Mouse (Mus musculus): Measurements from ENCODE around the gene Tex36. TPM values are rescaled to one million over a fixed set of nuclear protein-coding genes. Genes with fewer than 3 reads are reported as not detected.

The Tex36 gene
- not detected in 2 replicates for total RNA-seq (2021)
- long read RNA-seq, experiment 1: 0 reads
- long read RNA-seq, experiment 2: 0 reads

DNA sequence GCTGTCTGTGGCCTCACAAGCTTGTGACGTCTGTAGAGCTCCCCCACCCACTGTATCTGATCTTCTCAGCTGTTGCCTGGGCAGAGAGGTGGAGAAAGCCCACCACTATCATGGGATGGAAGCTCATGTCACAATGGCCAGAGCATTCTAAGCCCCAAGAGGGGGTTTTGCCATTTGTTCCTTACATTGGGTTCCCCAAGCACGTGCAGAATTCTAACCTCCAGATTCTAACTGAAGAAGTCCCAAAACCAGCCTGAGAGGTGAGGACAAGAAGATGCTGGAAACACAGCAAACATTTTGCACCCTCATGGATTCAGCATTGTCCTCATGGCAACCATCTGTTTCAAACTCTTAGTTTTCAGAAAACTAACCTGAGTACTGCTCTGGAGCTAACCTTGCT, at the start of gene Tex36:
TSS of gene Tex36 (minus strand) at position 101 of the 400 bp plus-strand sequence.
- no peak for DNase-seq

GRCm38 (mm10) chr7:133645716-133646115, 43.8 kb upstream of the Tex36 start:
- no peak for DNase-seq

DNA sequence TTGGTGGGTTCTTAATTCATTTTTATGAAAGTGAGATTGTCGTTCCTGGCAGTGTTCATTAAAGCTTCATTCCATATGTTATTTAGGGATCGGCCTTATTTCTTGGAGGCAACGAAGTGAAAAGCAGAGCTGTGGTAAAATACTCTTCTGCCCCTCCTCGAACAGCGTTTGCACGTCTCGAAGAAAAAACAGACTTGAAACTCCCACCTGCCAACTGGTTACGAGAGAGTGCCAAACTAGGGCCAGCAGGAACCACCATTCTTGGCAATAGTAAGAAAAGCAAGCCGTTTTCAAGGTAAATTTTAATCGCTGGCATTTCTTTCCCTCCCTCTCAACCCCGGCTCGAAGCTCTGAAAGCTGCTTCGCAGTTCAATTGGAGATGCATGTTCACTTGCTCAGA, 36.9 kb upstream of the Tex36 start:
- DNase-seq: no peak

- peak; percentile 33 for DNase-seq
These were observed 36.3 kb upstream of the Tex36 start for GRCm38 (mm10) chr7:133638306-133638705.

GRCm38 (mm10) chr7:133637361-133638305, 35.7 kb upstream of the Tex36 start, which contains the start of gene Edrf1:
Edrf1 (plus strand) TSS chr7:133637543.
- DNase-seq: peak; percentile 99

DNA sequence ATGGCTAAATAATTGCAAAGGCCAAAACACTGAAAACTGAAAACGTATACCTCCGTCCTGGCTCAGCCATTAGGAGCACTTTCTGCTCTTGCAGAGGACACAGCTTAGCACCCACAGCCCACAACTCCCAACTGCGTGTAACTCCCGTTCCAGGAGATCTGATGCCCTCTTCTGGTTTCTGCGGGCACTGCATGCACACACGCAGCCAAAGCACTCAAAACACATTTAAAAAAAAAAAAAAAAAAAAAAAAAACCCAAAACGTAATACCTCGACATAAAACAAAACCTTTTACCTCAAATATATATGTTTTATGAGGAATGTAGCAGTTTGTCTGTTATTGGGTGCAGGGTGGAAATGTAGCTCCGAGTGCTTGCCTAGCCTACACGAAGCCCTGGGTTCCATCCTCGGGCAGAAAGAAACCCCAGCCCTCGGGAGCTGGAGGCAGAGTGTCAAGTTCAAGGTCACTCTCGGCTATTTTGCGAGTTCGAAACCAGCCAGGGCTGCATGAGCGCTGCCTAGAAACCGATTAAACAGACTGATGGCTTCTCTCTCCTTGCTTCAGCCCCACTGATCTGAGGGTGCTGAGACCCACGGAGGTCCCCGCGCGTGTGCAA, 34.9 kb upstream of the Tex36 start:
- peak; percentile 92 for DNase-seq

DNA sequence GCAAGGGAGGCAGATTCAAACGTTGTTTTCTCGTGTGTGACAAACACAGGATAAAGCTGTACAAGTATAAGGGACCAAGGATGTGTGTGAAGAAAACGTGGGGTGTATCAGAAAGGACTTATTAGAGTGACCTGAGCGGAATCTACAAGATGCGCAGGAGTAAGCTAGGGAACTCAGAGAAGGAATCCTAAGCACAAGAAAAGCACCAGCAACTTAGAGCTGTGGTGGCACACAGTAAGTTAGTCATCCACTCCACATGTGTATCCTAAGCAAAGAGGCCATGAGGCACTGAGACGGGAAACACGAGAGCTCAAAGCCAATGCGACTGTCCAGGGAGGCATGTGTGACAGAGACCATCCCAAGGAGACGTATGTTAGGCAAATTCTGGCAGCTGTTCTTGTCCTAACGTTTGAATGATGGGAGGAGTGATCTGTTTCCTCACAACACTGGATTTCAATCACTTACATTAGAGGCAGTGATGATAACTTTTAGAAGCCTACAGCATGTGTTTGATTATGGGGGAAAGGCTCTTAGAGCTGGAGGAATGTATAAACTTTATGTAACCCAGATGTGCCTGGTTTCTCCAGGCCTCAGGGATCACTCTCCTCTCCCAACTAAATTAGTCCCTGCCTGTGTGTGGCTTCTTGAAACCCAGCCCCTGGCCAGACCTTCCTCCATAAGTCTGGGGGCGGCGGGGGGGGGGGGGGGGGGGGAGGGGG, 33.1 kb upstream of the Tex36 start:
- DNase-seq: no peak

- peak; percentile 70 for DNase-seq
These were observed 30.5 kb upstream of the Tex36 start for GRCm38 (mm10) chr7:133632476-133632875.

DNA sequence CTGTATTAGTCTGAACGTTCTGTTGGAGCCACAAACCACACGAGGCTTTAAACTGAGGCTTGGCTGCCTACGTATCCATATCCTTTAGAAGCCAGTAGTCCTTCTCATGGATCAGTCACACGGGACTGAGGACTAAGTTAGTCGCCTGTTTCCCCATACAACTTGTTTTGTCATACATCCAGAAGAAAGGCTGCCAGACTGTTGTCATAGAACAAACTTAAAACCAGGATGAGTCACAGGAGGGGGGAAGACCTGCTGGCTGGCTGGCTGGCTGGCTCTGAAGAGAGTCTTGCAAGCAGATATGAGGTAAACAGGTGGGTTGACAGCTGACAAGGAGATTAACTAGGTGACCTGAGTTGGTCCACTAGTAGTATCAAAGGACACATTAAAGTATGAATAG, 28.9 kb upstream of the Tex36 start:
- peak; percentile 42 for DNase-seq

DNA sequence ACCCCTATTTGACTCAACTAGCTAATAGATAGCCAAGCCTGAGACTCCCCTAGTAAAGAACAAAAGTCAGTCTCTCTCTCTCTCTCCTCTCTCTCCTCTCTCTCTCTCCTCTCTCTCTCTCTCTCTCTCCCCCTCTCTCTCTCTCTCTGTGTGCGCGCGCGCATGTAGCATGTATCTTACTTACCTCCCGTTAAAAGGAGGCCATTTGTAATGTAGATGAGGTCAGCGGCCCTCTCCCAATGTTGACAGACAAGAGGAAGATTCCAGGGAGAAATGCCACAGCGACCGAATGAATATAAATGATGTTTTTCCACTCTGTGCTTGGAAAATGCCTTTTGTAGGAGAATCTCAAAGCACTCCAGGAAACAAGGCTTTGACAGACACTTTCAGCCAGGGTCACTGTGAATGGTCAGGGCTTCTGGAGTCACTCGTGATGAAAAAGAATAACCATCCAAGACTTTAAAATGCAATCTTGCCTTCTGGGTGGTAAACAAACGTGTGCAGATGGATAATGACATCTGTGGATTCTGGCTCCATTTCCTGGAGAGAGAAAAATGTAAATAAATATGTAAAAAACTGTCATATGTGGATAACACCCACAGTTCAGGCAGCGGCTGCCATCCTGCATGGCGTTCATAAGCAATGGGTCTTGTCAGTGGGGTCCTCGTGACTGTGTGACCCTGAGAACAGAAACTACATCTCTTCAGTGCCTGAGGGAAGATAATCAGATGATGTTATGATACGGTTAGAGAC, 25.4 kb upstream of the Tex36 start:
- no peak for DNase-seq

DNA sequence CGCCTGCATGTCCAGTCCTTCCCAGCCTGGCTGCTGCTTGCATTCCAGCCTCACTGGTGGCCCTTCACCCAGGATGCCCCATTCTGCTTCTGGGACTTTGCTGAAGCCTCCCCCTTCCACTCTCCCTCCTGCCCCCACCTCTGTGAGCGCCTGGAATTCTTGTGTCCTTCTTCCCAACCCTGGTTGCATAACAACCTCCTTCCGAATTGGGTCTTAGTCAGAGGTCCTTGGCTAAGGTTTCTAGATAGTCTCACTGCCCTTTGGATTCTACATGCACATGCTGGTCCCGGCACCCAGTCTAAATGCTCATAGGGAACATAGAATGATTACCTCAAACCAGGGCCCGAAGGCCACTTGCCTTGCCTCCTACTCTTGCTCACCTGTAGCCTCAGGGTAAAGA, 21.3 kb upstream of the Tex36 start:
- DNase-seq: peak; percentile 52

GRCm38 (mm10) chr7:133620721-133621120, 18.8 kb upstream of the Tex36 start:
- DNase-seq: peak; percentile 47

DNA sequence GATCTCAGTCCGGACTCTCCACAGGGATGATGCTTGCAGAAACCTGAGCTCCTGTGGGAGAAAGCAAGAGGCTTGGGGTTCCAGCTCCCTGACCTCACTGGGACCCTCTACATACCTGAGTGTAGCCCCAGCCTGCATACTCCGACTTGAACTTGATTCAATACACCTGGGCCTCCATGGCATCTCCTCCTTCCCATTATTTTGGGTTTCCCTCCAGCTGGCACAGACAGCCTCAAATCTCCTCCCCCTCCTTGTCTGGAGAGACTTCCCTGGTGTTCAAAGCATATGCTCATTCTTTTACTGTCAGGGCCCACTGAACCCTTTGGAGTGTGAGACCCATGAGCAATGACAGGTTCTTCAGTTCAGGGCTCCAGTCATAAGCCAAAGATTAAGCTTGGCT, 11.0 kb upstream of the Tex36 start:
- no peak for DNase-seq

- DNase-seq: no peak
These were observed 7.6 kb upstream of the Tex36 start for GRCm38 (mm10) chr7:133609585-133609984.

DNA sequence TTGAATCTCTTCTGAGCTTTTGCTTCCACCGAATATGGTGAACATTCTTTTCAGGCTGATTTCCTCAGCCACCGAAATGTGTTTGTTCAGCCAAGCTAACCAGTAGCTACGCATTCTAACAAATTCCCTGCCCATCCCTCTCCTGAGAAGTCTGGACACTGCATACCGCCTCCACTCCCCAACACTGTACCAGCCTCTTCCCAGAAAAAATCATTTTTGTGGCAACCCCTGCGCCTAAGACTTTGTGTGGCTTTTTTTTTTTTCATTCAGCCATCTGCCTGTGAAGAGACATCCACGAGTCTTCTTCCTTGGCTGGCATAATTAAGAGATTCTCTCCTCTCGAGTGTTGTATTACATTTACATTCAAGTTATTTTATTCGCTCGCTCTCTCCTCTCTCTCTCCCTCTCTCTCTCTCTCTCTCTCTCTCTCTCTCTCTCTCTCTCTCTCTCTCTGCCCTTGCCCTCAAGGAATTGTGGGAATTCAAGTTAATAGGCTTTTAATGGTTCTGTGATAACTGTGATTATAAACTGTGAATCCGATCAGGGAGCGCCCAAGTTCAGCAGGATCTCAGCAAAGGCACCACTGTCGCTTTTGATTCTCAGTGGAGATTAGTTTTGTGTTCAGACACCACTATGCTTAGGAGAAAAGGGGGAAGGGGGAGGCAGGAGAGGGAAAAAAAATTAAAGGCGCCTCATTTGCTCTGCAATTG, 6.8 kb upstream of the Tex36 start:
- no peak for DNase-seq

GRCm38 (mm10) chr7:133607883-133608575, 6.1 kb upstream of the Tex36 start:
- no peak for DNase-seq

DNA sequence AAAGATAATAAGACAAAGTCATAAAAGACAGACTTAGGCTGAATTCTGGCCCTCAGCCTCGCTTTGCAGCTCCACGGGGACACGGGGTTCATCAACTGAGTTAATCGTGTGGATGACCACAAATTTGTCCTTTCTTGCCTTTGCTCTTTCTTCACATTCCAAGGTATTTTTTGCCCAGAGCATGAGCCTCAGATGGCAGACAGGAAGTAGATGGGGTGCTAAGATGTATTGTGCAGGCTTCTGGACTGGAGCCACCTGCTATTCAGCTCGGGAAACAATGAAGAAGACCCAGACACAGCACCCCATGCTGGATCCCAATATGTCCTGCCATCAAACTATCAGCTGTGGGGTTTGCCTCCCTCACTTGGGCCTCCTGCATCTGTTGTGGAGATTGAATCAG, 5.4 kb upstream of the Tex36 start:
- no peak for DNase-seq

DNA sequence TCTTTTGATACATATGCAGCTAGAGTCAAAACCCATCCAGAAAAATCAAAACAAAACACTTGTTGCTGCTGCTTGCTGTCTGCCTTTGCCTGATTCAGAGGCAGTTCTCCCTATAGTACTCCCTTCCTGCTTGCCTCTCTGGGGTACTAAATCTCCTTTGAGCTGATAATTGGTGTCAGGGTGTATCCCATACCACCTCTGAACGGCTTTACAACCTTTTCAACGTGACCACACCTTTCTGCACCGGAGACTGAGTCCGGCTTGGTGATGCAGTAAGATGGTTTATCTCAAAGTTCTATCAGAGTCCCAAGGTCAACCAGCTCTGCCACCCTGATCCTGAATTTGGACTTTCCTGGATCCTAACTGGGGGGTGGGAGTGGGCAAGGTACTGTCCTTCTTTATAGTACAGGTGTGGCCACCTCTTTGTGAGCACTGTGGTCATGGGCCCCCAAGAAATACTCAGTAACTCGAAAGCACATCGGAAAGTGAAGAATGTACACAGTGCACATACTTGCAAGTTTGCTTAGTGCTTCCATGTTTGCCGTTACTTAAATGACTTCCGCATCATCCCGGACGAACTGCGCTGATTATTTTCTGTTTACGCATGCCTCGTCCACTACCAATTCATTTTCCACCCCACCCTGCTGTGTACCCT, 2.6 kb upstream of the Tex36 start:
- no peak for DNase-seq

DNA sequence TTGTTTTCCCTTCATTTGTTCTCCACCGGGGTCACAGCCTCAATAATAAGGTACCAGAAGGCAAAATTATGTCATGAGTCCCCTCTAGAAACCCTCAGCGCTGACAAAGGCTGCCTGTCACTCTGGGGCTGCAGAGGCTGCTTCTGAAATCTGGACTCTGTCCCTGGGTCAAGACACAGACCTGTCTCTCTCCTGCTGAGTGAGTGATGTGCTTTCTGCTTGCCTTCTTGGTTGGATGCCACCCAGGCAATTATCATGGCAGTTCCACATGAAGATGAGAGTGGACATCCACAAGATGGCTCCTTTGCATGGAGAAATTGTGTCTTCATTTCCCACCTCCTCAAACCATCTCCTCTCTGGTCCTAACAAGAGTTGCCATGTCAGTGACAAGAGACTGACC, 1.2 kb upstream of the Tex36 start:
- no peak for DNase-seq

GRCm38 (mm10) chr7:133600558-133600957, 1.4 kb downstream of the Tex36 start:
- DNase-seq: no peak

All from adrenal gland, postnatal 14 days (tissue).